Mouse (Mus musculus) gastrocnemius, adult 2 months (tissue): ENCODE measurements around the gene Afdn. TPM values are rescaled to one million over a fixed set of nuclear protein-coding genes. Genes with fewer than 3 reads are reported as not detected.
"Not testable (repeated sequence)": the region's sequence is repeated elsewhere in the genome, so short reads cannot be mapped to it uniquely, and the experiment has no call there.

Experiments used
- DNase-seq: peaks from one replicate; pipeline ENCODE4 v3.0.0; 2022
- H3K27ac ChIP-seq: fragments of 200-600 bp; 2 replicates; pipeline ENCODE4 v1.8.1; 2022; ENCODE audit warnings: mild to moderate bottlenecking
- H3K4me3 ChIP-seq: fragments of 200-600 bp; 2 replicates; pipeline ENCODE4 v1.8.1; 2022; ENCODE audit warnings: mild to moderate bottlenecking, moderate library complexity
- CTCF ChIP-seq: fragments of 200-600 bp; IDR thresholded peaks from 2 replicates; pipeline ENCODE4 v1.8.1; 2022; ENCODE audit warnings: antibody characterized with exemption, mild to moderate bottlenecking, moderate library complexity
- intact Hi-C: fragments of 180-260 bp; cut with DNase I; formaldehyde crosslinking; loops from one replicate; pipeline ENCODE4 v1.15.1; 2025
- total RNA-seq, 2 experiments: library from RNA; stranded (reverse); gene quantifications; 2 replicates each; pipeline ENCODE4 v1.2.3; 2021

Gene Afdn
- total RNA-seq, 2 experiments from 2014 or later = 33.3 to 45.6 TPM

GRCm38 (mm10) chr17:13913951-13914350 lies 153.6 kb downstream of the Afdn start:
- intact Hi-C loops = no loop called here
- H3K4me3 ChIP-seq = no peak overlapping the region
- TF ChIP-seq CTCF = no peak
- peak overlapping the region; percentile 83 for H3K27ac ChIP-seq
- DNase-seq = no peak

- intact Hi-C loops = no loop called here
- DNase-seq = no peak
- Histone ChIP-seq H3K27ac (peak overlapping the region; percentile 83), H3K4me3 (no peak overlapping the region)
- TF ChIP-seq CTCF = no peak
Observed at GRCm38 (mm10) chr17:13914531-13914930, 154.2 kb downstream of the Afdn start.

- intact Hi-C loops = no loop called here
- TF ChIP-seq CTCF = no peak
- Histone ChIP-seq H3K27ac (peak overlapping the region; percentile 72), H3K4me3 (no peak overlapping the region)
- DNase-seq = no peak
Observed at GRCm38 (mm10) chr17:13920771-13921170, 160.4 kb downstream of the Afdn start.

- Histone ChIP-seq H3K4me3 (no peak overlapping the region), H3K27ac (no peak overlapping the region)
- intact Hi-C loops = no loop called here
- no peak for TF ChIP-seq CTCF
- DNase-seq = no peak
Observed at GRCm38 (mm10) chr17:13923418-13923817, 163.1 kb downstream of the Afdn start.

- H3K27ac ChIP-seq = no peak overlapping the region
- no peak for TF ChIP-seq CTCF
- no peak overlapping the region for H3K4me3 ChIP-seq
- intact Hi-C loops = no loop called here
- no peak for DNase-seq
Observed at GRCm38 (mm10) chr17:13924588-13924987, 164.2 kb downstream of the Afdn start.

GRCm38 (mm10) chr17:13925931-13926330 lies 165.6 kb downstream of the Afdn start:
- DNase-seq = no peak
- no peak overlapping the region for H3K27ac ChIP-seq
- intact Hi-C loops = no loop called here
- H3K4me3 ChIP-seq = no peak overlapping the region
- TF ChIP-seq CTCF = no peak

- DNase-seq = no peak
- Histone ChIP-seq H3K27ac (no peak overlapping the region), H3K4me3 (no peak overlapping the region)
- TF ChIP-seq CTCF = no peak
- intact Hi-C loops = no loop called here
Observed at GRCm38 (mm10) chr17:13930421-13930820, 170.1 kb downstream of the Afdn start.

GRCm38 (mm10) chr17:13935364-13935763 lies 175.0 kb downstream of the Afdn start:
- H3K27ac ChIP-seq, H3K4me3 ChIP-seq: not testable (repeated sequence)
- intact Hi-C loops = loop anchor here (5.0 kb wide), 1 partner anchor 83 kb away; no protein-coding TSS in a partner anchor
- peak; percentile 42 for DNase-seq

GRCm38 (mm10) chr17:13937787-13938186 lies 177.4 kb downstream of the Afdn start:
- no peak for TF ChIP-seq CTCF
- peak overlapping the region; percentile 79 for H3K27ac ChIP-seq
- no peak for DNase-seq
- no peak overlapping the region for H3K4me3 ChIP-seq
- intact Hi-C loops = loop anchor here (5.0 kb wide), 1 partner anchor 85 kb away; no protein-coding TSS in a partner anchor

- intact Hi-C loops = loop anchor here (5.0 kb wide), 1 partner anchor 86 kb away; no protein-coding TSS in a partner anchor
- peak overlapping the region; percentile 79 for H3K27ac ChIP-seq
- TF ChIP-seq CTCF = no peak
- peak; percentile 51 for DNase-seq
- no peak overlapping the region for H3K4me3 ChIP-seq
Observed at GRCm38 (mm10) chr17:13938652-13939051, 178.3 kb downstream of the Afdn start.

GRCm38 (mm10) chr17:13939231-13939630 lies 178.9 kb downstream of the Afdn start:
- H3K27ac ChIP-seq = peak overlapping the region; percentile 79
- not testable (repeated sequence) for H3K4me3 ChIP-seq, DNase-seq
- intact Hi-C loops = loop anchor here (5.0 kb wide), 1 partner anchor 87 kb away; no protein-coding TSS in a partner anchor

- DNase-seq = no peak
- TF ChIP-seq CTCF = peak; percentile 51
- Histone ChIP-seq H3K4me3 (no peak overlapping the region), H3K27ac (peak overlapping the region; percentile 79)
- intact Hi-C loops = no loop called here
Observed at GRCm38 (mm10) chr17:13940487-13940886, 180.1 kb downstream of the Afdn start.

- intact Hi-C loops, H3K4me3 ChIP-seq, DNase-seq, H3K27ac ChIP-seq: not testable (repeated sequence)
Observed at GRCm38 (mm10) chr17:13948073-13948472, 187.7 kb downstream of the Afdn start, which contains the start of gene Gm7168. Gene Gm7168, plus strand, starts transcription at chr17:13948373.

- H3K4me3 ChIP-seq, H3K27ac ChIP-seq, DNase-seq, intact Hi-C loops: not testable (repeated sequence)
Observed at GRCm38 (mm10) chr17:13951570-13951969, 191.2 kb downstream of the Afdn start.

Other genes with a start within 250 kb of the Afdn start
- gene Tcte2, start 1.3 kb downstream of the Afdn start, total RNA-seq = 1 to 10 TPM; 1.7 TPM
- not detected for gene Gm7168, start 187.8 kb downstream of the Afdn start, total RNA-seq
- gene Gm7356, start 243.2 kb downstream of the Afdn start, total RNA-seq = not detected